Mouse (Mus musculus) left cerebral cortex, adult 8-10 months (tissue): ENCODE data around the gene Setd3. TPM values are rescaled to one million over a fixed set of nuclear protein-coding genes. Genes with fewer than 3 reads are reported as not detected.

Experiments used
- DNase-seq, 2 experiments: peaks; one replicate each; pipeline ENCODE4 v3.0.0; 2022; ENCODE audit warnings: low spot score in 2 of 2
- total RNA-seq, 4 experiments: library from RNA; stranded (reverse); gene quantifications; 2 replicates each; pipeline ENCODE4 v1.2.4; 2022

Gene Setd3
- total RNA-seq, 4 experiments from 2014 or later, result 184 to 213 (median 200) TPM

DNA sequence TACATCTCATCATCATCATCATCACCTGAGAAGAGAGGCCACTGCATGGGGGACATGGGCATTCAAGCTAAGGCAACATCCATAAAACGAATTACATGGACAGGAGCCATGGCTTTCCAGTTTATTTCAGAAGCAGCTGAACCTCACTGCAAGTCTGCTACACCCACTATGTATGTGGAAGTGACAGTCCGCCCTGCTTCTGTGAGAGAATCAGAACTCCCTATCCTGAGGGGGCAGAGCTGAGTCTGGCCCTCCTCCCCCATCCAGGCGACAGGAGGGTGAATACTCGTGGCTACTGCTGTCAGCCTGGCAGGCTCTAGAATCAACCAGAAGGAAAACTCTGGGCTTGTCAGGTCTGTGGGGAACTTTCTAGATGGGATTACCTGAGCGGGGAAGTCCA, 106.2 kb downstream of the Setd3 start:
- DNase-seq, result peak in 1 of 2 experiments; percentile 32

DNA sequence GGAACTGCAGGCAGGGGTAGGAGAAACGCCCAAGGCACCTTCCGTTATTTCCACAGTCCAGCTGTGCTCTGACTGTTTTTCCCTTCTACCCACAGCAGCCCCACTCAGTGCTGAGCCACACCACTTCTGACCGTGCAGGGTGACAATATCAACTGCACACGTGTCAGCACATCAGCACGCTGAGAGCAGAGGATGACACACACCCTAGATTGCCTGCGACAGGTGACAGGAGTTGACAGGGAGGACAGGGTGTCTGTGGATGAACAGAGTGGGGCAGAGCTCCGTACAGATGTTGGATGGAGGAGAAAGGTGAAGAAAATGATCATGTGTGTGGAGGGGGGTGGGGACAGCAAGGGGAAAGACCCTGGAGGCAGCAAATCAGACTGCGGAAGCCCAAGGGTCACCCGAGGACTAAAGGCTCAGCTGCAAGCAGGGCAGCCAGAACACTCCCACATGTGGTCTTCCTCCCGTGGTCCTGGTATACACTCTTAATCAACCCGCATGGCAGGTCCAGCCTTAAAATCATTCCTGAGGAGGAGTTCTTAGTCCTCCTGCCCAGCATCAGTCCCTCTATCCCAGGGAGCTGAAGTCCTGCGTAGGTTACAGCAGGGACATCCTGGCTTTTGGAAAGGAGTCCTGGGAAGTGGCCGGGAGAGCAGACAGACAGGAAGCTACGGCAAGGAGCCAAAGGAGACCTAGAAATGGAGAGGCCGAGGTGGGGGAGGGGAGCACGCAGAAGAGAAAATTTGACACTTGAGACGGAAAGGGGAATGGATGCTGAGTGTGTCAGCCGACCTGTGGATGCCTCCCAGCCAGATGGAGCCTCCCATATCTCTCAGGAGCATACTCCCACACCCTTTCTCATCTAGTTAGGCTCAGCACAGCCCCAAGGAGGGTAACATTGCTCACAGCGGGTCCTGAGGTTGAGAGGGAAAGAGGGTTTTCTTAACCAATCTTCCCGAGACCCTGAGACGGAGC, 108.1 kb downstream of the Setd3 start:
- DNase-seq, result no peak

DNA sequence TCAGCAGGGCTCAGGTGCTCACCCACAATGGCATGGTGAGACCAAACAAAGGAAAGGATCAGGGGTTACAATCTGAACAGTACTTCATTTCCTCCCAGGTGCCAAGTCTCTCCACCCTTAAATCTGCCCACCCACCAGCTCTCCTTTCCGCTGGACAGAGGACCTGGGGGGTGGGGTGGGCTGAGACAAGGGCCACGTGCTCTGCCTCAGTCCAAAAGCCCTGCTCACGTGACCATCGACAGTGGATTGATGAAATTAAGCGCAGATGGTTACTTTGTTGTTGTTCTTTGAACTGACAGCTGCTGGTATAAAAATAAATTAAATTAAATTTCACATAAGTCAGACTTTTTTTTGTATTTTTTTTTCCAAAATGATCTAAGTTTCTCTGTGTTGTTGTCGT, 109.6 kb downstream of the Setd3 start:
- no peak for DNase-seq

DNA sequence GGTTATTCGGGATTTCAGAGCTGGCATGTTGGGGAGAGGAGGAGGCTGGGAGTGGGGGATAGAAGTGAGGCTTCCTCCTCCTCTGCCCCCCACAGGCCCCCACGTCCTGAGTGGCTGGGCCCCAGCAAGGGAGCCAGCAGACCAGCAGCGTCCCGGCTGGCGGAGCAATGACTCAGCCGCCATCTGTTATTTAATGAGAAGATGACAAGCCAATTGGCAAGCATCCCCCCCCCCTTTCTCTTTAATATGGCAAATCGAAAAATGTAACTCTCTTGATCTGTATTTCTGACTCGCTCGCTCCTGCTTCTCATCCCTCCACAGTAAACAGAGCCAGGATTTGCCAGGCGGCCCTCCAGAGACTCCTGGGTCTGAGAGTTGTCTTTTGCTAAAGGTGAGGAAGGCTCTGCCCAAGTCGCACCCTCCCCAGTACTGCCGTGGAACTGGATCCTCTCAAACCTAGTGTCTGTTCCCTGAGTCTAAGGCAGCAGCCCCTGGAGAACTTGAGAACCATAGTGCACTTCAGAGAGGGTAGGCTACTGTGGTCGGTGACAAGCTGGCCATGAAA, 111.2 kb downstream of the Setd3 start:
- peak in 1 of 2 experiments; percentile 34 for DNase-seq

DNA sequence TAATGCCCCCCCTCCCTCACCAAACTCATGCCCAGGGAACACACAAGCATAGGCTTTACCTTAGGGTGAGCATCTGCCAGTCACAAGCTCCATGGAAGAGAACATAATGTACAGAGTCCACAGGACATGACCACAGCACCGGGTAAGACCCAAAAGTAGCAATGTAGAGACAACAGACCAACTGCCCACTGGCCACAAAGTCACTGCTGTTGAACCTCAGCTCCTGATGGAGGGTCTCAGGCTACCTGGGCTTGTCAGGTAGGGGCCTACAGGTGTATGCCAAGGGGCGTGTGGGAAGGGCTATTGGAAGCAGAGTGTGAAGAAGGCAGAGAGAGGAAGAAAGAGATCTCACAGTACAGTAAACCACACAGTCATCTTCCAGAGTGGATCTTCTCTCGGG, 111.9 kb downstream of the Setd3 start:
- DNase-seq, result no peak

DNA sequence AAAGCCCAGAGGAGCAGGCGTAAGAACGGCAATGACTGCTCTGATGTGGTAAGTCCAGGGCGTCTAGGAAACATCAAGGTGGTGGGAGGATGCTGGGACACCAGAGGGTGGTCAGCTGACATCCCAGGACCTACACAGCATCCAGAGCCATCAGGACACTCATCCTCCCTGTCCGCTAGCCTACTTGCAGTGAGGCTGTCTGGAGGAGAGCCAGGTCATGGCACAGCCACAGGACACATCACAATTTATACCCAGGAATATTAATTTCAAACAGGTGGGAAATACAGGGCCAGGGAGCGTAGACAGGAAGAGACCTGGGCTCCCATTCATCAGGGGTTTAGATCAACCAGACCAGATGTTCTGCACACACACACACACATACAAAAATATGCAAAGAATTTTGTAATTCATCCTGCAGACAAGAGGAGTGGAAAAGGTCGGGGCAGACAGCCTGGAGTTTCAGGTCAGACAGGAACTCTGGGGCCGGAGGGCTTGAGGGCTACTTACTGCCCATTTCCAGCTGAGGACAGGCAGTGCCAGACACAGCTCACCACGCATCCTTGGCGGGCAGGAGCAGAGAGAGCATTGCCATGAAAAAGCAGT, 114.6 kb downstream of the Setd3 start:
- DNase-seq, result no peak

DNA sequence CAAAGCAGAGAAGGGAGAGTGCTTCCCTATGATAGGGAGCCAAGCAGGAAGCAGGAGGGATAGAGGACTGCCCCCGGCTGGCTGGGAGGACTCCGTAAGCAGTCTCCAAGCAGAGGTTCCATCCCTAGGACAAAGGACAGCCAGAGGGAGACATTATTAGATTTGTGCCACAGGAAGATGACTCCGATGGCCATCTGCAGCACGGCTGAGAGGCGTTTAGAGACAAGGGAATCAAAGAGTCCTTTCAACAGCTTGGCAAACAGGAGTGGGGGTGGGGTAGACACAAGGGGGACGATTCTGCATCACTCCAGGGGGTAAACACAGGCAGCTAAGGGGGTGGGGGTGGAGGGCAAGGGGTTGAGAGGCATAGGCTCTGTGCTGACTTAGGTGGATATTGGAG, 115.1 kb downstream of the Setd3 start:
- DNase-seq, result no peak

DNA sequence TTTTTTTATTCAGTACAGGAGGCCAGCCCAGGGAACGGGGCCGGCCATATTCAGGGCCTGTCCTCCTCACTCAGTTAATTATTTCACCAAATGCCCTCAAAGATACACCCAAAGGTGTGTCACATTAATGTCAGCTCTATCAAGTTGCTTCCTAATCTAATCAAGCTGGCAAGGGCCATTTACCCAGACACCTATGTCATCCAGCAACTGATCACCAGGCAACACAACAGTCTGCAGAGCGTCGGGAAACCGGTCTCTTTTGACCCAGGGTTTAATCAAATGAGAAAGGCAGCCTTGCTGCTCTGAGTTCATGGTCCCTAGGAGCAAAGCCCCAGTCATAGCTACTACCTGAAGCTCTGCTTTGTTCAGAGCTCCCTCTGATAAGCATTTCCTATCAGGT, 117.0 kb downstream of the Setd3 start:
- DNase-seq, result no peak

DNA sequence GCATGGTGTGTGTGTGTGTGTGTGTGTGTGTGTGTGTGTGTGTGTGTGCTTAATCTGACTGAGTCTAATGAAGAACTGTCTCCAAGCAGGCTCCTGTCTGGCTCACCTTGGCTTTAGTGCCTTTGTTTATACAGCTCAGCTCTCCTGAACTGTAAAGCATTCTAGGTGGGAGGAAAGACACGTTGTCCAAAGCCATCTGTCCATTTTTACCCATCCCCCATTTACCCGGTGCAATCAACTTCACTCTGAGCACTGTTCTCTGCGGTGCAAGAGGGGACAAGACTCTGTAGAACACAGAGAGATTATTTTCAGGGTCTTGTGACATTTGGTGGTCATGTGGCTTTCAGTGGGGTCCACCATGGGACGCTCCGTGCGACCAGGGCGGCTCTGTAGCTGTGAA, 117.5 kb downstream of the Setd3 start:
- DNase-seq, result no peak

Other genes starting within 250 kb of the Setd3 start
- 100 to 1,000 TPM in 2 of 4 experiments, 10 to 100 TPM in 2; 82.0 to 102 (median 95.3) TPM for gene Bcl11b, start 175.7 kb downstream of the Setd3 start, total RNA-seq
- 10 to 100 TPM; 25.9 to 30.3 (median 28.2) TPM for gene Ccnk, start 265 bp upstream of the Setd3 start, total RNA-seq
- gene Ccdc85c, start 96.1 kb upstream of the Setd3 start, total RNA-seq, result 10 to 100 TPM; 71.7 to 85.8 (median 80.1) TPM
- 10 to 100 TPM in 3 of 4 experiments, 1 to 10 TPM in 1; 9.4 to 11.2 (median 10.7) TPM for gene Hhipl1, start 127.0 kb upstream of the Setd3 start, total RNA-seq
- 100 to 1,000 TPM; 254 to 259 (median 256) TPM for gene Cyp46a1, start 155.1 kb upstream of the Setd3 start, total RNA-seq
- gene Eml1, start 191.6 kb upstream of the Setd3 start, total RNA-seq, result 10 to 100 TPM; 60.1 to 66.2 (median 60.8) TPM